Comparison of ENCODE assay signal across 1 mouse cellular context in genomic region chr2:152289623-152290022, GRCm38 (mm10). TPM values are rescaled to one million over a fixed set of nuclear protein-coding genes. Genes with fewer than 3 reads are reported as not detected.
"Had no signal": no experiment of that assay in that cellular context is flagged by ENCODE, and none has a peak within 500 bp of the region (broad histone marks: within the 10 kb centered on the region; RNA-seq: fewer than 3 reads in every experiment).

No protein-coding gene starts in this region.

RNA-seq across cellular contexts. Expression of gene Trib3, which starts 54.2 kb away (rescaled TPM):
- total RNA-seq: monocyte, adult 5-6 weeks had no signal
